Mouse (Mus musculus) neural tube, embryonic 14.5 days (tissue): ENCODE data around the gene Myo16. TPM values are rescaled to one million over a fixed set of nuclear protein-coding genes. Genes with fewer than 3 reads are reported as not detected.

Source experiments
- ATAC-seq: fragments of 200-750 bp; cut with Nextera tagmentation; 2 replicates; pipeline ENCODE4 v1.8.0; 2017; ENCODE audit warnings: low read depth, mild to moderate bottlenecking, moderate TSS enrichment, moderate library complexity
- H3K27ac ChIP-seq: fragments of 300-500 bp; sonication (generic); 2 replicates; pipeline ENCODE4 v1.5.1; 2014; ENCODE audit warnings: low read depth, mild to moderate bottlenecking, control low read depth, low read length, moderate library complexity, mixed read lengths
- H3K27me3 ChIP-seq: fragments of 300-500 bp; sonication (generic); 2 replicates; pipeline ENCODE4 v1.6.1; 2014; ENCODE audit warnings: low read length; ENCODE audit not compliant: control insufficient read depth, insufficient read depth
- H3K36me3 ChIP-seq: fragments of 300-500 bp; sonication (generic); 2 replicates; pipeline ENCODE4 v1.6.1; 2014; ENCODE audit warnings: low read length, mixed read lengths; ENCODE audit not compliant: control insufficient read depth, insufficient read depth
- H3K4me1 ChIP-seq: fragments of 300-500 bp; sonication (generic); 2 replicates; pipeline ENCODE4 v1.6.1; 2014; ENCODE audit warnings: low read length; ENCODE audit not compliant: control insufficient read depth, insufficient read depth
- H3K4me2 ChIP-seq: fragments of 300-500 bp; sonication (generic); 2 replicates; pipeline ENCODE4 v1.6.1; 2014; ENCODE audit warnings: mild to moderate bottlenecking, low read depth, low read length, control low read depth
- H3K4me3 ChIP-seq: fragments of 300-500 bp; sonication (generic); 2 replicates; pipeline ENCODE4 v1.5.1; 2014; ENCODE audit warnings: low read depth, low read length, control low read depth, mixed read lengths
- H3K9ac ChIP-seq: fragments of 300-500 bp; sonication (generic); replicated peaks from 2 replicates; pipeline ENCODE4 v1.6.1; 2014; ENCODE audit warnings: low read depth, mild to moderate bottlenecking, control low read depth, low read length, mixed read lengths
- H3K9me3 ChIP-seq: fragments of 300-500 bp; sonication (generic); 2 replicates; pipeline ENCODE4 v1.6.1; 2016; ENCODE audit warnings: low read length; ENCODE audit not compliant: control insufficient read depth
- WGBS: fragments of 180-500 bp; shearing (Covaris S2); extraction: QIAGEN DNeasy Blood & Tissue Kit; methylation state at CpG from one replicate; pipeline ENCODE4 v1.1.7; 2014; 5-methylcytosine and 5-hydroxymethylcytosine counted together
- polyA plus RNA-seq: library from polyadenylated mRNA; unstranded; fragments of >200 nt; fragmentation: Nextera tagmentation; extraction: Ambion mirVana; gene quantifications from 2 replicates; pipeline ENCODE4 v1.2.1, GENCODE M21; 2014

The Myo16 gene
- polyA plus RNA-seq, 1 experiment from 2014 or later, result 11.8 TPM

- Histone ChIP-seq H3K36me3 (no peaks in the 10 kb centered on the region), H3K9me3 (no peaks in the 10 kb centered on the region), H3K9ac (no peak overlapping the region), H3K4me1 (peaks cover 5% of the 10 kb centered on the region), H3K27me3 (no peaks in the 10 kb centered on the region), H3K4me3 (no peak overlapping the region), H3K4me2 (no peak overlapping the region), H3K27ac (no peak overlapping the region)
- no peak for ATAC-seq
- WGBS, result 18% methylated on average over 5 of the region's 5 CpGs
These were observed 471.6 kb downstream of the Myo16 start for GRCm38 (mm10) chr8:10625262-10625661.

GRCm38 (mm10) chr8:10628725-10629124, 475.0 kb downstream of the Myo16 start:
- no peak overlapping the region for H3K27ac ChIP-seq
- 41% methylated on average over 8 of the region's 8 CpGs for WGBS
- H3K9me3 ChIP-seq, result no peaks in the 10 kb centered on the region
- H3K9ac ChIP-seq, result no peak overlapping the region
- no peaks in the 10 kb centered on the region for H3K27me3 ChIP-seq
- ATAC-seq, result no peak
- no peaks in the 10 kb centered on the region for H3K36me3 ChIP-seq
- H3K4me3 ChIP-seq, result no peak overlapping the region
- H3K4me1 ChIP-seq, result peaks cover 5% of the 10 kb centered on the region
- no peak overlapping the region for H3K4me2 ChIP-seq

- WGBS, result 54% methylated on average over 5 of the region's 5 CpGs
- Histone ChIP-seq H3K36me3 (no peaks in the 10 kb centered on the region), H3K27me3 (no peaks in the 10 kb centered on the region), H3K9me3 (no peaks in the 10 kb centered on the region), H3K4me3 (no peak overlapping the region), H3K9ac (no peak overlapping the region), H3K4me2 (no peak overlapping the region), H3K4me1 (peaks cover 5% of the 10 kb centered on the region), H3K27ac (no peak overlapping the region)
- ATAC-seq, result no peak
These were observed 476.2 kb downstream of the Myo16 start for GRCm38 (mm10) chr8:10629862-10630261.

GRCm38 (mm10) chr8:10631006-10631405, 477.3 kb downstream of the Myo16 start:
- no peaks in the 10 kb centered on the region for H3K27me3 ChIP-seq
- H3K9me3 ChIP-seq, result no peaks in the 10 kb centered on the region
- peaks cover 5% of the 10 kb centered on the region for H3K4me1 ChIP-seq
- no peaks in the 10 kb centered on the region for H3K36me3 ChIP-seq
- H3K27ac ChIP-seq, result no peak overlapping the region
- H3K9ac ChIP-seq, result no peak overlapping the region
- H3K4me3 ChIP-seq, result no peak overlapping the region
- no peak for ATAC-seq
- 94% methylated on average over 2 of the region's 2 CpGs for WGBS
- no peak overlapping the region for H3K4me2 ChIP-seq

- no peak overlapping the region for H3K4me2 ChIP-seq
- H3K27me3 ChIP-seq, result no peaks in the 10 kb centered on the region
- H3K9me3 ChIP-seq, result no peaks in the 10 kb centered on the region
- ATAC-seq, result no peak
- 82% methylated on average over 6 of the region's 6 CpGs for WGBS
- H3K9ac ChIP-seq, result no peak overlapping the region
- H3K36me3 ChIP-seq, result no peaks in the 10 kb centered on the region
- no peak overlapping the region for H3K4me3 ChIP-seq
- peaks cover 5% of the 10 kb centered on the region for H3K4me1 ChIP-seq
- no peak overlapping the region for H3K27ac ChIP-seq
These were observed 478.9 kb downstream of the Myo16 start for GRCm38 (mm10) chr8:10632603-10633002.

DNA sequence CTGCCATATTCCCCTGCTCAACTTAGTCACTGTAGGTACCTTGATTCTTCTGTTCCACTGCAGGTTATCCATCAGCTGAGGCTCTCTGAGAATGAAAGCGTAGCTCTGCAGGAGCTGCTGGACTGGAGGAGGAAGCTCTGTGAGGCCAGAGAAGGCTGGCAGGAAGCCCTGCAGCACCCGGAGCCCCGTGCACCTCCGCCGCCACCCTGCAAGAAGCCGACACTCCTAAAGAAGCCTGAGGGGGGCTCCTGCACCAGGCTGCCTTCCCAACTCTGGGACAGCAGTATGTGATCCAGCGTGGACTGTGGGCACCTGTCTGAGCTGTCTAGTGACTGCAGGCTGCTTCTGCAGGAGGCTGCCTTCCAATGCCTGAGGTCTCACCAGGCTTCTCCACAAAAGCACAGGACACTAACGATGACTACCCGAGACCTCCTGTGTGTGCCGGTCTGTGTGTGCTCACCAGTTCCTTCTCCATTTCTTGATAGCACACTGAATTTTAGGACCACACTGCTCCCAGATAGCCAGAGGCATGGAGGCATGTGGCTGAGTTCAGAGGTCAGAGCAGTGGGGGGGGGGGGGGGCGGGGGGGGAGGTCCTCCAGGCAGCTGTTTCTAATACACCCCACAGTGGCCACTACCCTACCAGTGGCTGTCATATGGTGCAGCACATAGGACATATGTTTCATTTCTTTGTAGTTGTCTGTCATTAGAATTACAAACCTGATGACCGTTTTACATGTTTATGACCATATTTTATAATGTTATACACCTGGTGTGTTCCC, 479.8 kb downstream of the Myo16 start:
- ATAC-seq, result no peak
- Histone ChIP-seq H3K9me3 (no peaks in the 10 kb centered on the region), H3K4me1 (peaks cover 5% of the 10 kb centered on the region), H3K9ac (no peak overlapping the region), H3K27ac (no peak overlapping the region), H3K4me2 (no peak overlapping the region), H3K27me3 (no peaks in the 10 kb centered on the region), H3K4me3 (no peak overlapping the region), H3K36me3 (no peaks in the 10 kb centered on the region)
- 63% methylated on average over 12 of the region's 12 CpGs for WGBS

- Histone ChIP-seq H3K4me2 (no peak overlapping the region), H3K4me1 (peaks cover 2% of the 10 kb centered on the region; the same call in 1 of the 2 replicates), H3K4me3 (no peak overlapping the region), H3K27ac (no peak overlapping the region), H3K36me3 (no peaks in the 10 kb centered on the region), H3K9ac (no peak overlapping the region), H3K9me3 (no peaks in the 10 kb centered on the region), H3K27me3 (no peaks in the 10 kb centered on the region)
- no peak for ATAC-seq
- 61% methylated on average over 13 of the region's 13 CpGs for WGBS
These were observed 480.7 kb downstream of the Myo16 start for GRCm38 (mm10) chr8:10634421-10634820.

- Histone ChIP-seq H3K9me3 (no peaks in the 10 kb centered on the region), H3K9ac (no peak overlapping the region), H3K36me3 (no peaks in the 10 kb centered on the region), H3K4me3 (no peak overlapping the region), H3K27ac (no peak overlapping the region), H3K27me3 (no peaks in the 10 kb centered on the region), H3K4me1 (no peaks in the 10 kb centered on the region), H3K4me2 (no peak overlapping the region)
- no peak for ATAC-seq
- 92% methylated on average over 8 of the region's 8 CpGs for WGBS
These were observed 485.2 kb downstream of the Myo16 start for GRCm38 (mm10) chr8:10638871-10639270.

DNA sequence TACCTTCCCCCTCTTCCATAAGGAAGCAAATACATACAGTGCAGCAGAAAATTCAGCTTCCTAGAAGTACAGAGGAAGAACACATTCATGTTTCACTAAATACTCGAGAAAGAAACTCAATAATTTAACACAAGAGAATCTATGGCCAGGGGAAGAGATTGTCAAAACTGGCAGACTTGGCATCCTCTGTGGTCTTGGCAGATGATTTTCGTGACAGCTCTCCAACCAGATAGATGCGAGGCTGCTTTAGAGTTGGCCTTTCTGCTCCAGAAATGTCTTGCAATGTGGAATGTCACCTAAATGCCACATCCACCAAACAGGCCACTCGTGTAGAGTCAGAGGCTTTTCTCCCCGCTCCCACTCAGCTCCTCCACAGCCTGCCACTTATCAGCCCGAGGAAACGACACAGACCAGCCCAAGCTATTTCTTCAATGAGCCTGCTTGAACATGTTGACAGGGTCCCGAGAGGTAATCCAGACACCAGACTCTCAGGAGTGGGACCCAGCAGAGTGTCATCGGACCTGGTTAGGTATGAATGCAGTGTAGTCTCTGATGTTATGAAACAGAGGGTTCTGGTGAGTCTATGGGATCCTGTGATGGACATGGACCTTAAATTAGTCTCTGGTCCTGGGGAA, 486.6 kb downstream of the Myo16 start:
- Histone ChIP-seq H3K4me1 (no peaks in the 10 kb centered on the region; the same call in 1 of the 2 replicates), H3K9me3 (no peaks in the 10 kb centered on the region), H3K27me3 (no peaks in the 10 kb centered on the region), H3K9ac (no peak overlapping the region), H3K27ac (no peak overlapping the region), H3K4me3 (no peak overlapping the region), H3K4me2 (no peak overlapping the region), H3K36me3 (no peaks in the 10 kb centered on the region)
- ATAC-seq, result no peak
- 87% methylated on average over 9 of the region's 9 CpGs for WGBS
